Mouse (Mus musculus) megakaryocyte, embryonic 14.5 days (primary cell): ENCODE results near the gene A930004D18Rik. TPM values are rescaled to one million over a fixed set of nuclear protein-coding genes. Genes with fewer than 3 reads are reported as not detected.

Experiments used
- H3K27me3 ChIP-seq: replicated peaks from 2 replicates; pipeline ENCODE3; 2012; ENCODE audit warnings: inconsistent platforms
- H3K36me3 ChIP-seq: replicated peaks from 2 replicates; pipeline ENCODE3; 2012; ENCODE audit warnings: low read length, inconsistent platforms, mixed read lengths
- H3K4me1 ChIP-seq: 2 replicates; pipeline ENCODE4 v1.6.1; 2012; ENCODE audit warnings: inconsistent platforms
- H3K4me3 ChIP-seq: replicated peaks from 2 replicates; pipeline ENCODE3; 2012; ENCODE audit warnings: moderate library complexity, mild to moderate bottlenecking, inconsistent platforms
- H3K9me3 ChIP-seq: 2 replicates; pipeline ENCODE4 v1.6.1; 2012; ENCODE audit warnings: inconsistent platforms
- FLI1 ChIP-seq: IDR thresholded peaks from 2 replicates; pipeline ENCODE4 v1.6.1; 2012; ENCODE audit warnings: low read length, inconsistent platforms, mixed read lengths
- GATA1 ChIP-seq: IDR thresholded peaks from 3 replicates; pipeline ENCODE4 v1.6.1; 2012; ENCODE audit warnings: mixed read lengths, low read length, inconsistent platforms, borderline replicate concordance
- polyA plus RNA-seq: library from polyadenylated mRNA; stranded (reverse); fragments of >175 nt; gene quantifications from 2 replicates; pipeline ENCODE4 v1.2.3, GENCODE M21; 2012; ENCODE audit warnings: low replicate concordance; ENCODE audit not compliant: insufficient read depth

The A930004D18Rik gene
- polyA plus RNA-seq, 1 experiment, result 0.12 TPM

DNA sequence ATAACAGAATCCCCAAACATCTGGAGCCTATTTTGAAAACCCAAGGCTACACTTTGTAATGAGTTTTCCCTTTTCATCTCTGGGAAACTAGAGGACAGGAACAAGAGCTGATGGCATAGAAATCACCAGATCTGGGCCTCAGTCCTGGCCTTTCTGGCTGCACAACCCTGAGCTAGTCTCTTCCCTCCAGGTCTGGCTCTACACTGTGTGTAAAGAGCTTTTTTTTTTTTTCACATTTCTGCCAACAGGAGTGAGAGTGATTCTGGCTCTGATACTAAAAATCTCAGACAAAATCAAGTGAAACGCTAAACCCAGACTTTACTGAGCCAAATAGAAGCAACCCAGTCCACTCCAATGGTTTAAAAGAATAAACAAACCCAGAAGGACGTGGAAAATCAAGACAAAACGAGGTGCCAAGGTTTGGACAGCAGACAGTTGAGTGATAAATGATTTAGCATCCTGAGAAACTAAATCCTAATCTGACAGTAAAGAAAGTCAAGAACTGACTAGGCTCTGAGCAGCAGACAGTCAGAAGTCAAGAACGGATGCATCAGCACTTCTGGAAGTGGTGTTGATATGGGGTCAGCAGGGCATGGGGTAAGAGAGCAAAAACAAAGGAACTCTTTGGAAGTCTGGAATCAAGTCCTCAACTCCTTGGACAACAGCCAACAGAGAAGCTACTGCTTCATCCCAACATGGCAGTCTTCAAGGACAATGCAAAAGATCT lies 61.8 kb downstream of the A930004D18Rik start:
- Histone ChIP-seq H3K4me3 (no peak overlapping the region), H3K4me1 (no peaks in the 10 kb centered on the region), H3K36me3 (no peaks in the 10 kb centered on the region), H3K27me3 (no peaks in the 10 kb centered on the region), H3K9me3 (no peaks in the 10 kb centered on the region)
- TF ChIP-seq FLI1, result no peak
- TF ChIP-seq GATA1, result no peak

Other genes starting within 250 kb of the A930004D18Rik start
- not detected in 2 replicates for gene H2al2a, start 40.8 kb downstream of the A930004D18Rik start, polyA plus RNA-seq
- 0.04 and 1.8 TPM in 2 replicates for gene Skida1, start 11.3 kb upstream of the A930004D18Rik start, polyA plus RNA-seq
- 5.1 and 28.3 TPM in 2 replicates for gene Mllt10, start 17.5 kb upstream of the A930004D18Rik start, polyA plus RNA-seq